Mouse (Mus musculus): ENCODE results near the gene Mrpl1. TPM values are rescaled to one million over a fixed set of nuclear protein-coding genes. Genes with fewer than 3 reads are reported as not detected.

Gene Mrpl1
- total RNA-seq, 2 experiments from 2014 or later = 15.0 to 15.3 TPM

GRCm38 (mm10) chr5:96308086-96308485 lies 98.8 kb downstream of the Mrpl1 start:
- no peak for DNase-seq (ENCODE audit: low spot score in 2 of 2)

GRCm38 (mm10) chr5:96308645-96309044 lies 99.4 kb downstream of the Mrpl1 start:
- no peak for DNase-seq (ENCODE audit: low spot score in 2 of 2)

- no peak for DNase-seq (ENCODE audit: low spot score in 2 of 2)
Measured at GRCm38 (mm10) chr5:96309566-96309965, 100.3 kb downstream of the Mrpl1 start.

DNA sequence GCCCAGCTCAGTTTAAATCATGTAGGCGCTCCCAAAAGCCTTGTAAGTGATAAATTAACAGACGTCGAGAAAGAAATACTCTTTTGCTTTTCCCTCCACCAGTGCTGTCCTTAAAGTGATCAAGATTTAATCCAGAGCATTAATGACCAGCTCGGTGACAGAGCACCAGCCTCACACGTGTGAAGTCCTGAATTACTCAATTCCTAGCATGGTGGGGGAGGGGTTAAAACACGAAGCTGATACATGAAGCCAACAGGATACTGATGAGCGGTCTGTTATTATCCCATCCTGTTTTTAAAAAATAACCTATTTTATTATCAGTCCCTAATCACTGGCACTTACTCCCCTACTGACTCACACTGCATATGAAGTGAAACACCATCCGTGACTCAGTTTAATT lies 102.4 kb downstream of the Mrpl1 start:
- no peak for DNase-seq (ENCODE audit: low spot score in 2 of 2)

Other genes starting within 250 kb of the Mrpl1 start
- gene Cnot6l, start 45.3 kb upstream of the Mrpl1 start, total RNA-seq (2021) = 10 to 100 TPM; 63.3 to 80.5 TPM
- 10 to 100 TPM; 17.5 to 20.3 TPM for gene Fras1, start 164.5 kb downstream of the Mrpl1 start, total RNA-seq (2021)

All from layer of hippocampus, postnatal 10 days (tissue).